Mouse (Mus musculus): Measurements from ENCODE around the gene Gm20605. TPM values are rescaled to one million over a fixed set of nuclear protein-coding genes. Genes with fewer than 3 reads are reported as not detected.

Gm20605 gene
- total and polyA plus RNA-seq, 3 experiments = 11.4 to 44.5 (median 14.5) TPM

DNA sequence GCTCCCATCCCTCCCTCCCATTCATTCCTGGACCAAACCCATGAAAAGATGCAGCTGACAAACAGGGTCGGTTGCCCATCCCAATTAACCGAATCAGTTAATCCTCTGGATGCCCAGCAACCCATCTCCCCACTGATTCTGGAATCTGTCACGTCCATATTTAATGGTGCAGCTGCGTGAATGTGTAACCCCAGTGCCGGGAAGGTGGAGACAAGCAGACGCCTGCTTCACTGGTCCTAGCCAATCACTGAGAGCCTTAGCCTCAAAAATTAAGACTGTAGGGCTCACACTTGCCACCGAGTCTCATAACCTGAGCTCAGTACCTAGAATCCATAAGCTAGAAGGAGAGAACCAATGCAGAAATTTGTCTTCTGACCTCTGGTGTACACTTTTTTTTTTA, 33.1 kb upstream of the Gm20605 start:
- Histone ChIP-seq H3K27me3 (ENCODE audit: insufficient read depth, low read length) (0 out of 2 replicates have a peak, but pooled peaks cover 2% of the 10 kb centered on the region), H3K9me3 (replicated peaks) (no peaks in the 10 kb centered on the region), H3K4me1 (ENCODE audit: insufficient read depth, low read depth, low read length) (peaks cover 38% of the 10 kb centered on the region), H3K36me3 (replicated peaks) (peaks cover 32% of the 10 kb centered on the region), H3K4me3 (ENCODE audit: low read depth, low read length) (no peak overlapping the region)
- ATAC-seq (ENCODE audit: extremely low read depth, insufficient number of reproducible peaks, low FRiP score, poor library complexity, severe bottlenecking) (no peak), DNase-seq (ENCODE audit: low spot score) (no peak)
- TF ChIP-seq GATA1 (IDR thresholded peaks at IDR 0.05; ENCODE audit: borderline replicate concordance, low read length) = no peak
- no peak for TF ChIP-seq POLR2AphosphoS5 (IDR thresholded peaks at IDR 0.05; ENCODE audit: insufficient replicate concordance, low read depth, low read length)
- TF ChIP-seq CTCF (IDR thresholded peaks at IDR 0.05; ENCODE audit: low read depth, low read length) = no peak
- no peak for TF ChIP-seq GATA2 (IDR thresholded peaks at IDR 0.05; ENCODE audit: borderline replicate concordance, low read depth, low read length)
- no peak for TF ChIP-seq TAL1 (conservative IDR thresholded peaks at IDR 0.05; ENCODE audit: low read depth, low read length)

DNA sequence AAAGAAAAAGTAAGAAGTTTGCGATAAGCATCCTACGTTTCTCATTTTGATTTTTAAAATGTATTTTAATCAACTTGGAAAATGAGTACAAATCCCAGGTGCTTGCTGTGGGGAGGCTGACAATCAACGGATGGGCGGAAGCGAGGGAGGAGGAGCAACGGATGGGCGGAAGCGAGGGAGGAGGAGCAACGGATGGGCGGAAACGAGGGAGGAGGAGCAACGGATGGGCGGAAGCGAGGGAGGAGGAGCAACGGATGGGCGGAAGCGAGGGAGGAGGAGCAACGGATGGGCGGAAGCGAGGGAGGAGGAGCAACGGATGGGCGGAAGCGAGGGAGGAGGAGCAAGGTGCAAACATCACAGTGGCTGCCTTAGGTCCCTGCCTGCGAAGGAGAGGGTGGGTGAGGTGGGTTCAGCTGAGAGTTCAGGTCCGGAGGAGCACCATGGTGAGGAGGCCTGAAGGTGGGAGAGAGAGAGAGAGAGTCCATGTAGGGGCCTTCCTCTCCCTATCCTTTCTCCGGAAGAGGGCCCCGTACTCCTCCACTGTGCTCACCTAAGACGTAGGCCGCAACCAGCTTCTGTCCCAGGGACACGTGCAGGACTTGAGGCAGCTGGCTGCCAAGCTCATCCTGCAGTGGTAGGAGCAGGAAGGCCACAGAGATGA, 32.2 kb upstream of the Gm20605 start:
- no peaks in the 10 kb centered on the region for H3K9me3 ChIP-seq (replicated peaks)
- peaks cover 32% of the 10 kb centered on the region for H3K36me3 ChIP-seq (replicated peaks)
- DNase-seq (ENCODE audit: low spot score) (no peak), ATAC-seq (ENCODE audit: extremely low read depth, insufficient number of reproducible peaks, low FRiP score, poor library complexity, severe bottlenecking) (no peak)
- H3K4me3 ChIP-seq (ENCODE audit: low read depth, low read length) = peak overlapping the region; percentile 58; the same call in 1 of the 2 replicates
- TF ChIP-seq GATA2 (IDR thresholded peaks at IDR 0.05; ENCODE audit: borderline replicate concordance, low read depth, low read length) (no peak), CTCF (IDR thresholded peaks at IDR 0.05; ENCODE audit: low read depth, low read length) (no peak), TAL1 (conservative IDR thresholded peaks at IDR 0.05; ENCODE audit: low read depth, low read length) (no peak), GATA1 (IDR thresholded peaks at IDR 0.05; ENCODE audit: borderline replicate concordance, low read length) (no peak), POLR2AphosphoS5 (IDR thresholded peaks at IDR 0.05; ENCODE audit: insufficient replicate concordance, low read depth, low read length) (no peak)
- H3K27me3 ChIP-seq (ENCODE audit: insufficient read depth, low read length) = 0 out of 2 replicates have a peak, but pooled peaks cover 1% of the 10 kb centered on the region
- H3K4me1 ChIP-seq (ENCODE audit: insufficient read depth, low read depth, low read length) = peaks cover 38% of the 10 kb centered on the region

DNA sequence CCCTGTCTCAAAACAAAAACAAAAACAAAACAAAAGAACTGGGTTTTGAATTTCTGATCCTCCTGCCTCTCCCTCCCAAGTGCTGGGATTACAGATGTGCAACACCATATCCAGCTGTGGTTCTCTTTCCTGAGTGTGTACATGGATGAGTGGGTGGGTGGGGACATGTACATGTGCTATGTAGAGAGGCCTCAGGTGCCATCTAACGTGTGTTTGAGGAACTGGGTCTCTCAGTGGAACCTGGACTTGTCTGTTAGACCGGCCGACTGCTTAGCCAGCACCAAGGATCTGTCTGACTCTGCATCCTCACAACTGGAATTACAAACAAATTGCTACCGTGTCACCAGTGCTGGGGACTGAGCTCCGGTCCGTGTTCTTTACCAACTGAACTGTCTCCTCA, 31.4 kb upstream of the Gm20605 start:
- DNase-seq (ENCODE audit: low spot score) = no peak
- Histone ChIP-seq H3K36me3 (replicated peaks) (peaks cover 32% of the 10 kb centered on the region), H3K4me1 (ENCODE audit: insufficient read depth, low read depth, low read length) (peaks cover 43% of the 10 kb centered on the region), H3K27me3 (ENCODE audit: insufficient read depth, low read length) (no peaks in the 10 kb centered on the region), H3K4me3 (ENCODE audit: low read depth, low read length) (no peak overlapping the region), H3K9me3 (replicated peaks) (no peaks in the 10 kb centered on the region)
- no peak for ATAC-seq (ENCODE audit: extremely low read depth, insufficient number of reproducible peaks, low FRiP score, poor library complexity, severe bottlenecking)
- TF ChIP-seq CTCF (IDR thresholded peaks at IDR 0.05; ENCODE audit: low read depth, low read length) = no peak
- no peak for TF ChIP-seq GATA1 (IDR thresholded peaks at IDR 0.05; ENCODE audit: borderline replicate concordance, low read length)
- TF ChIP-seq TAL1 (conservative IDR thresholded peaks at IDR 0.05; ENCODE audit: low read depth, low read length) = no peak
- no peak for TF ChIP-seq GATA2 (IDR thresholded peaks at IDR 0.05; ENCODE audit: borderline replicate concordance, low read depth, low read length)
- TF ChIP-seq POLR2AphosphoS5 (IDR thresholded peaks at IDR 0.05; ENCODE audit: insufficient replicate concordance, low read depth, low read length) = no peak

DNA sequence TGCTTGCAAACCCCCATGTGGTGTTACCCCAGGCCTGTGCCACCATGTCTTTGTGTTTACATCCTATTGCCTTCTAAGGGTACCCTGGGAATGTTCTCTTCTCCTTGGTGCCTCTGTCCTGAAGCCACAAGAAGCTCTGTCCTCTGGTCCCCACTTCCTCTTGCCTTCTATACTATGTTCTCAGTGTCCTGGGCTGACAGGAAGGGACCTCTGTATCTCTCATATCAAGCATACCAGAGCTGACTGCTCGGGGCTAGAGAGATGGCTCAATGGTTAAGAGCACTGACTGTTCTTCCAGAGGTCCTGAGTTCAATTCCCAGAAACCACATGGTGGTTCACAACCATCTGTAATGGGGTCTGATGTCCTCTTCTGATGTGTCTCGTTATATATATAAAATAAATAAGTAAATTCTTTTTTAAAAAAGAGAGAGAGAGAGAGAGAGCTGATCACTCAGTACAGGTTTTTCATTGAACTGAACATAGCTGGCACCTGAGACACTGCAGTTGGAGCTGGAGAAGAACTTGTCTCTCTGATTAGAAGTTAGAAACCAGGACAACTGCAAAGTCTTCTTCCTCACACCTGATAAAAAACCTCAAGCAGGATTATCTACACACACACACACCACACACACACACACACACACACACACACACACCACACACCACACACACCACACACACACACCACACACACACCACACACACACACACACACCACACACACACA, 30.7 kb upstream of the Gm20605 start:
- peaks cover 32% of the 10 kb centered on the region for H3K36me3 ChIP-seq (replicated peaks)
- no peak for DNase-seq (ENCODE audit: low spot score)
- no peaks in the 10 kb centered on the region for H3K9me3 ChIP-seq (replicated peaks)
- H3K4me3 ChIP-seq (ENCODE audit: low read depth, low read length) = peak overlapping the region; percentile 44; the same call in 1 of the 2 replicates
- no peaks in the 10 kb centered on the region for H3K27me3 ChIP-seq (ENCODE audit: insufficient read depth, low read length)
- TF ChIP-seq GATA1 (IDR thresholded peaks at IDR 0.05; ENCODE audit: borderline replicate concordance, low read length) (no peak), CTCF (IDR thresholded peaks at IDR 0.05; ENCODE audit: low read depth, low read length) (no peak), POLR2AphosphoS5 (IDR thresholded peaks at IDR 0.05; ENCODE audit: insufficient replicate concordance, low read depth, low read length) (no peak), GATA2 (IDR thresholded peaks at IDR 0.05; ENCODE audit: borderline replicate concordance, low read depth, low read length) (no peak), TAL1 (conservative IDR thresholded peaks at IDR 0.05; ENCODE audit: low read depth, low read length) (no peak)
- no peak for ATAC-seq (ENCODE audit: extremely low read depth, insufficient number of reproducible peaks, low FRiP score, poor library complexity, severe bottlenecking)
- peaks cover 49% of the 10 kb centered on the region for H3K4me1 ChIP-seq (ENCODE audit: insufficient read depth, low read depth, low read length)

DNA sequence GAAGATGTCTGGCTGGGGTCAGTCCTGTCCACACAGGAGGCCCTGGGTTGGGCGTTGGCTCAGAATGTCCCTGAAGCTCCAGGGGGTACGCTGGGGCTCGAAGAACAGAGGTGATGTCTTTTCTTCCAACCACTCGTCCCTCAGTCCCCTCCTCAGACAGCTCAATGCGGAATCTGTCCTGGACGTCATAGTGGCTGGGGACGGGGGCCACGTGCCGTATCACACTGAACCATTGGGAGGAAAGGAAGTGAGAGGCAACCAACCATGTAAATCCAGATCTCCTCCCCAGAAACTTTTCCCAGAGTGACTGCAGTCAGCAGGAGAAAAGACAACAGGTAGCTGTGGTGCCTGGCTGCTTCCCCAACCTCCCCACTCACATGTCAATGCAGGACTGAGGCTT, 29.4 kb upstream of the Gm20605 start:
- ATAC-seq (ENCODE audit: extremely low read depth, insufficient number of reproducible peaks, low FRiP score, poor library complexity, severe bottlenecking) = no peak
- DNase-seq (ENCODE audit: low spot score) = no peak
- peak overlapping the region; percentile 76 for H3K4me3 ChIP-seq (ENCODE audit: low read depth, low read length)
- no peaks in the 10 kb centered on the region for H3K9me3 ChIP-seq (replicated peaks)
- no peaks in the 10 kb centered on the region for H3K27me3 ChIP-seq (ENCODE audit: insufficient read depth, low read length)
- no peak for TF ChIP-seq GATA2 (IDR thresholded peaks at IDR 0.05; ENCODE audit: borderline replicate concordance, low read depth, low read length)
- no peak for TF ChIP-seq TAL1 (conservative IDR thresholded peaks at IDR 0.05; ENCODE audit: low read depth, low read length)
- no peak for TF ChIP-seq POLR2AphosphoS5 (IDR thresholded peaks at IDR 0.05; ENCODE audit: insufficient replicate concordance, low read depth, low read length)
- no peak for TF ChIP-seq GATA1 (IDR thresholded peaks at IDR 0.05; ENCODE audit: borderline replicate concordance, low read length)
- no peak for TF ChIP-seq CTCF (IDR thresholded peaks at IDR 0.05; ENCODE audit: low read depth, low read length)
- peaks cover 57% of the 10 kb centered on the region for H3K4me1 ChIP-seq (ENCODE audit: insufficient read depth, low read depth, low read length)
- peaks cover 34% of the 10 kb centered on the region for H3K36me3 ChIP-seq (replicated peaks)

DNA sequence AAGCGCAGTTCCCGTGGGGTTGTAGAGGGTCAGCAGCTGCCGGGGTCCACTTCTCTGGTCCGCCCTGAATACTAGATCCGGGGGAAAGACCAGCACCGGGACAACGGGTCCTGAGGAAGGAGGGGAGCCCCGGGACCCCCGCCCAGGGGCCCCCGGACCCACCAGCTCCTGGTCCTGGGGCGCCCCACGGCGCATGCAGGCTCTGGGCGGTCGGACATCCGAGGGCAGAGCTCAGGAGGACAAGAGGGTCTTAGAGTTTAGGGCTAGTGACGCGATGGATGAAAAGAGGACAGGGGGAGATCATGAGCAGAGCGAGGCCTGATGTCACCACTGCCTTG, 28.7 kb upstream of the Gm20605 start:
- TF ChIP-seq POLR2AphosphoS5 (IDR thresholded peaks at IDR 0.05; ENCODE audit: insufficient replicate concordance, low read depth, low read length) = no peak
- no peak for TF ChIP-seq GATA1 (IDR thresholded peaks at IDR 0.05; ENCODE audit: borderline replicate concordance, low read length)
- no peak for TF ChIP-seq CTCF (IDR thresholded peaks at IDR 0.05; ENCODE audit: low read depth, low read length)
- TF ChIP-seq GATA2 (IDR thresholded peaks at IDR 0.05; ENCODE audit: borderline replicate concordance, low read depth, low read length) = no peak
- TF ChIP-seq TAL1 (conservative IDR thresholded peaks at IDR 0.05; ENCODE audit: low read depth, low read length) = no peak
- peaks cover 62% of the 10 kb centered on the region for H3K4me1 ChIP-seq (ENCODE audit: insufficient read depth, low read depth, low read length)
- H3K4me3 ChIP-seq (ENCODE audit: low read depth, low read length) = peak overlapping the region; percentile 76
- H3K27me3 ChIP-seq (ENCODE audit: insufficient read depth, low read length) = no peaks in the 10 kb centered on the region
- no peak for DNase-seq (ENCODE audit: low spot score)
- no peaks in the 10 kb centered on the region for H3K9me3 ChIP-seq (replicated peaks)
- peaks cover 38% of the 10 kb centered on the region for H3K36me3 ChIP-seq (replicated peaks)
- ATAC-seq (ENCODE audit: extremely low read depth, insufficient number of reproducible peaks, low FRiP score, poor library complexity, severe bottlenecking) = no peak

All from G1E (cell line).